Mouse (Mus musculus): Measurements from ENCODE around the gene Fam71e1. TPM values are rescaled to one million over a fixed set of nuclear protein-coding genes. Genes with fewer than 3 reads are reported as not detected.

Gene Fam71e1
- polyA plus RNA-seq, 1 experiment from 2014 or later: 8.2 TPM

DNA sequence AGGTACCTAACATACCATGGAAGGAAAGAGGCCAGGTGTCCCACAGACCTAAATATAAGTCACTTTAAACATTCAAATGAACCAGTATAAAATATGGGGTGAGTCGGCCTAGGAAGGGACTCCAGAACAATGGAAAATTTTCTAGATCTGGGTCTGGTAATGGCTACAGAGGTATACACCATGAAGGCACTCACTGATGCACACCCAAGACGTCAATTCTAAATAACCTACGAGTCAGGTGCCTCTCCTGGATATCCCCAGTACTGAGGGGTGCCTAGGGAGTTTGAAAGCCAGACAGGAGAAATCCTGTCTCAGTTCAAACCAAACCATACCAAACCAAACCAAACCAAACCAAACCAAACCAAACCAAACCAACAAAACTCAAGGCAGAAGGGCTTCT is 34.1 kb downstream of the Fam71e1 start:
- 79% methylated on average over 3 of the region's 3 CpGs for WGBS
- Histone ChIP-seq H3K9me3 (replicated peaks; ENCODE audit: control insufficient read depth, low read length) (no peaks in the 10 kb centered on the region), H3K36me3 (ENCODE audit: control insufficient read depth, insufficient read depth, low read length) (peaks cover 4% of the 10 kb centered on the region; the same call in 1 of the 2 replicates), H3K4me3 (replicated peaks; ENCODE audit: low read length) (no peak overlapping the region), H3K27ac (ENCODE audit: low read length) (no peak overlapping the region), H3K4me1 (ENCODE audit: control insufficient read depth, insufficient read depth, low read length) (peaks cover 2% of the 10 kb centered on the region; the same call in 1 of the 2 replicates), H3K27me3 (ENCODE audit: control insufficient read depth, insufficient read depth, low read length) (no peaks in the 10 kb centered on the region), H3K4me2 (ENCODE audit: low read depth, low read length) (no peak overlapping the region), H3K9ac (ENCODE audit: low read length) (no peak overlapping the region)
- no peak for ATAC-seq (ENCODE audit: insufficient read depth, low FRiP score)

DNA sequence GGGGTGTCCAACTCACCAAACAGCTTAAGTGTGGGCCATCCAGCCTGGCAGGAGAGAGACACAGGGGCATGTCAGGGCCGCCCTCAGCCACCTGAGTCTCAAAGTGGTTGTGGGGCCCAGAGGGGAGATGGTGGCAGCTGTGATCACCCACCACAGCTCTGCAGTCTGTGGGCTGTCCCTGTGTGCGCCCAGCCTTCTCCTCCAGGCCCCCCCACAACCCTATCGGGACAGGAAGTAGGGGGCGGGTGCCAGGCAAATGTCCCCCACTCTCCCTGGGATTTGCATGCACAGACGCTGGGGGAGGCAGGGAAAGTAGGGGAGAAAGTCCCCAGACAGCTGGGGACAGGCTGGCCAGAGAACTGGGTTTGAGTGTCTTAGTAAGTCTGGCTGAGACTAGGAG is 34.8 kb downstream of the Fam71e1 start:
- Histone ChIP-seq H3K27me3 (ENCODE audit: control insufficient read depth, insufficient read depth, low read length) (no peaks in the 10 kb centered on the region), H3K9me3 (replicated peaks; ENCODE audit: control insufficient read depth, low read length) (no peaks in the 10 kb centered on the region), H3K4me2 (ENCODE audit: low read depth, low read length) (no peak overlapping the region), H3K4me3 (replicated peaks; ENCODE audit: low read length) (no peak overlapping the region), H3K4me1 (ENCODE audit: control insufficient read depth, insufficient read depth, low read length) (no peaks in the 10 kb centered on the region), H3K36me3 (ENCODE audit: control insufficient read depth, insufficient read depth, low read length) (peaks cover 8% of the 10 kb centered on the region), H3K27ac (ENCODE audit: low read length) (no peak overlapping the region), H3K9ac (ENCODE audit: low read length) (no peak overlapping the region)
- no peak for ATAC-seq (ENCODE audit: insufficient read depth, low FRiP score)
- 34% methylated on average over 4 of the region's 5 CpGs for WGBS

DNA sequence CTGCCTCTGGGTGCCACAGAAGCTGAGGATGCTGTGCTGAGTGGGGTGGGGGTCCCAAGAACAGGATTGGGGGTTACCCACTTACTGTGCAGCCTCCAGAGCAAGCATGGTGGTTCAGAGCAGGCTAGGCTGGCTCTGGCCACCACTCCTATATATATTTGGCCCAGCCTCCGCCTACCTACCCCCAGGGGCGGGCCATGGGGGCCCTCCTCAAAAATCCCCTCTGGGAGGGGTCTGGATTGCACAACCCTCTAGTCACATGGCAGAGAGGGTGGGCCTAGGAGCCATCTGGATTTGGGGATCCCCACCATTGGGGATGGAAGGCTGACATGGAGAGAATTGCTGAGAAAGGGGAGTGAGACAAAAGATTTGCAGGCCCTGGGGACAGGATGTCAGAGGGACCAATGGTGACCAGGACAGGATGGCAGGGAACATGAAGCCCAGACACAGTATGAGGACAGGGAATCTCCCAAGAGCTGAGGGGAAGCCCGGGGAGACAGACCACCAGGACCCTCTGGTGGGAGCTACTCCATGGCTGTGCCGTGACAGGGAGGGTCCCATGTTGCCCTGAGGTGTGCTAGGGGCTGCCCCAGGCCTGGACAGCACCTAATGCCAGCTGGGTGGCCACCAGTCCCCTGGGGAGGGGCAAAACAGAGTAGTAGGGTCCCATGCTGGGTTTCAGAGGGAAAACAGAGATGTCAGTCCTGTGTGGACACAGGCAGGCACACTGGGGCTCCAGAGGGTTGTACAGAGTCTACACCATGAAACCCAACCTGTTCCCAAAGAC is 35.8 kb downstream of the Fam71e1 start, which contains the start of gene Spib:
Spib (minus strand) TSS at position 126 of the 787 bp plus-strand sequence.
- Histone ChIP-seq H3K36me3 (ENCODE audit: control insufficient read depth, insufficient read depth, low read length) (peaks cover 14% of the 10 kb centered on the region), H3K27ac (ENCODE audit: low read length) (no peak within 1 kb of the TSS), H3K9ac (ENCODE audit: low read length) (no peak within 1 kb of the TSS; the same call in 1 of the 2 replicates), H3K9me3 (replicated peaks; ENCODE audit: control insufficient read depth, low read length) (no peaks in the 10 kb centered on the region), H3K4me1 (ENCODE audit: control insufficient read depth, insufficient read depth, low read length) (no peaks in the 10 kb centered on the region), H3K4me3 (replicated peaks; ENCODE audit: low read length) (no peak within 1 kb of the TSS), H3K27me3 (ENCODE audit: control insufficient read depth, insufficient read depth, low read length) (no peaks in the 10 kb centered on the region), H3K4me2 (ENCODE audit: low read depth, low read length) (no peak within 1 kb of the TSS)
- ATAC-seq (ENCODE audit: insufficient read depth, low FRiP score): no peak
- 79% methylated on average over 4 of the region's 4 CpGs for WGBS

DNA sequence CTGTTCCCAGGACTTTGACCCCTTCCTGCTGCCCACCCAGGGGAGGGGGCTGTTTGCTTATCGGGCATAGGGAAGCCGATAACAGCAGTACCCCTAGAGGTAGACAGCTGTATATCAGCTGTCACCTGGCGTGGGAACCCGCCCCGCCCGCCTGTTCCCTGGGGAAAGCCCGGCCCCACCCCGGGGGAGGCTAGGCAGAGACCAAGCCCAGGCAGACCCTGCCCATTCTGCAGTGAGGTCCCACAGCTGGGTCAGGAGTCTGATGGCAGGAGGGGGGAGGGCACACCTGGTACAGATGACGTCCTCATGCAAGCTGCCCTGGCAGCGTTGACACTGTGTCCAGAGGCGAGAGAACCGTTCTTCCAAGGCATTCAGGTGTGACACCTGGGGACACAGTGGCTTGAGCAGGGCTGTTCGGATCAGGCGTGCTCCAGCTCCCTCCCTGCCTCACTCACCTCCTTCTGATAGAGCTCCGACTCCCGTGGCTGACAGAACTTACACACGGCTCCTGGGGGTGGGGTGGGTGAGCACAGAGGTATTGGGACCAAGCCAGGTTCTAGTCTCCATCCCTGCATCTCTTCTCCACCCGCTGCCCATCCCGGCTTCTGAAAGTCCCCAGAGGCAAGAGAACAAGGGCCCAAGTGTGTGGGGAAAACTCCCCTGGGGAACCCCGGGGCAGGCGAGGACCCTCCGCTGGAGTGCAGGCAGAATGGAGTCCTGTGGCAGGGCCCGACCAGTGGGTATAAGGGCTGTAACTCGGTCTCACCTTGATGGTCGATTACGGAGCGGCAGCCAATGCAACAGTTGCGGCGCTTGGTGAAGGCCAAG is 36.8 kb downstream of the Fam71e1 start:
- Histone ChIP-seq H3K27me3 (ENCODE audit: control insufficient read depth, insufficient read depth, low read length) (no peaks in the 10 kb centered on the region), H3K4me1 (ENCODE audit: control insufficient read depth, insufficient read depth, low read length) (no peaks in the 10 kb centered on the region), H3K9me3 (replicated peaks; ENCODE audit: control insufficient read depth, low read length) (no peaks in the 10 kb centered on the region), H3K4me2 (ENCODE audit: low read depth, low read length) (no peak overlapping the region), H3K36me3 (ENCODE audit: control insufficient read depth, insufficient read depth, low read length) (peaks cover 23% of the 10 kb centered on the region), H3K9ac (ENCODE audit: low read length) (no peak overlapping the region; the same call in 1 of the 2 replicates), H3K4me3 (replicated peaks; ENCODE audit: low read length) (no peak overlapping the region), H3K27ac (ENCODE audit: low read length) (no peak overlapping the region)
- no peak for ATAC-seq (ENCODE audit: insufficient read depth, low FRiP score)
- WGBS: 73% methylated on average over 29 of the region's 29 CpGs

DNA sequence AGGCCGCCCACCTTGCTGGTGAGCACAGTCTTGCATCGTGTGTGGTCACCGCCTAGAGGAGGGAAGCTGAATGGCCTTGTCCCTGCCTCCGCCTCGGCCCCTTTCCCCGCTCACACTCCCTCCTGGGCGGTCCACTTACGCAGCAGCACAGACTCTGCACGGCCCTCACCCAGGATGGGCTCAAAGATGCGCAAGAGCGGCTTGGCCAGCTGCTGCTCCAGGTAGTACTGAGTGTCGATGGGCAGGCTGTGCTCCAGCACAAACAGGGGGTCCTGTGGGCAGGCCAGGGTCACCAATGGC is 37.3 kb downstream of the Fam71e1 start:
- Histone ChIP-seq H3K27ac (ENCODE audit: low read length) (no peak overlapping the region), H3K4me3 (replicated peaks; ENCODE audit: low read length) (no peak overlapping the region), H3K36me3 (ENCODE audit: control insufficient read depth, insufficient read depth, low read length) (peaks cover 26% of the 10 kb centered on the region), H3K27me3 (ENCODE audit: control insufficient read depth, insufficient read depth, low read length) (no peaks in the 10 kb centered on the region), H3K4me2 (ENCODE audit: low read depth, low read length) (no peak overlapping the region), H3K9ac (ENCODE audit: low read length) (no peak overlapping the region), H3K9me3 (replicated peaks; ENCODE audit: control insufficient read depth, low read length) (no peaks in the 10 kb centered on the region), H3K4me1 (ENCODE audit: control insufficient read depth, insufficient read depth, low read length) (no peaks in the 10 kb centered on the region)
- WGBS: 80% methylated on average over 12 of the region's 12 CpGs
- ATAC-seq (ENCODE audit: insufficient read depth, low FRiP score): no peak

DNA sequence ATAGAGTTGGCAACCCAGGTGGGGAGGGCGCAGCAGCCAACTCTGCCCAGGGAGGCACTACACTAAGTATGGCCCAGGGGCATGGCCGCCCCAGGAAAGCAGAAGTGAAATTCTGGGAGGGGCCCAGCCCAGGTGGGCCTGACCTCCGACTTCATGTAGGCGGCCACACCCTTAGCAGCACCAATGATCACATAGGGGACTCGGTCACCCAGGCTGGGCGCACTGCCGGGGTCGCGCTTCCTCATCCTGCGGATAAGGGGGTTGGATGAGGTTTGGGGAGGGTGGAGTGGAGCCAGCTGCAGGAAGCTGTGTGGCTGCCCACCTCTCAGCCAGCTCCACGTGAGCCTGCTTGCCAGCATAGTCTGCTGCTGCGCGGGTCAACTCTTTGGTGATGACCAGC is 37.9 kb downstream of the Fam71e1 start:
- Histone ChIP-seq H3K36me3 (ENCODE audit: control insufficient read depth, insufficient read depth, low read length) (peaks cover 28% of the 10 kb centered on the region), H3K27ac (ENCODE audit: low read length) (no peak overlapping the region), H3K4me1 (ENCODE audit: control insufficient read depth, insufficient read depth, low read length) (no peaks in the 10 kb centered on the region), H3K27me3 (ENCODE audit: control insufficient read depth, insufficient read depth, low read length) (no peaks in the 10 kb centered on the region), H3K9ac (ENCODE audit: low read length) (no peak overlapping the region), H3K4me2 (ENCODE audit: low read depth, low read length) (no peak overlapping the region), H3K9me3 (replicated peaks; ENCODE audit: control insufficient read depth, low read length) (no peaks in the 10 kb centered on the region), H3K4me3 (replicated peaks; ENCODE audit: low read length) (no peak overlapping the region)
- ATAC-seq (ENCODE audit: insufficient read depth, low FRiP score): no peak
- 84% methylated on average over 13 of the region's 13 CpGs for WGBS

DNA sequence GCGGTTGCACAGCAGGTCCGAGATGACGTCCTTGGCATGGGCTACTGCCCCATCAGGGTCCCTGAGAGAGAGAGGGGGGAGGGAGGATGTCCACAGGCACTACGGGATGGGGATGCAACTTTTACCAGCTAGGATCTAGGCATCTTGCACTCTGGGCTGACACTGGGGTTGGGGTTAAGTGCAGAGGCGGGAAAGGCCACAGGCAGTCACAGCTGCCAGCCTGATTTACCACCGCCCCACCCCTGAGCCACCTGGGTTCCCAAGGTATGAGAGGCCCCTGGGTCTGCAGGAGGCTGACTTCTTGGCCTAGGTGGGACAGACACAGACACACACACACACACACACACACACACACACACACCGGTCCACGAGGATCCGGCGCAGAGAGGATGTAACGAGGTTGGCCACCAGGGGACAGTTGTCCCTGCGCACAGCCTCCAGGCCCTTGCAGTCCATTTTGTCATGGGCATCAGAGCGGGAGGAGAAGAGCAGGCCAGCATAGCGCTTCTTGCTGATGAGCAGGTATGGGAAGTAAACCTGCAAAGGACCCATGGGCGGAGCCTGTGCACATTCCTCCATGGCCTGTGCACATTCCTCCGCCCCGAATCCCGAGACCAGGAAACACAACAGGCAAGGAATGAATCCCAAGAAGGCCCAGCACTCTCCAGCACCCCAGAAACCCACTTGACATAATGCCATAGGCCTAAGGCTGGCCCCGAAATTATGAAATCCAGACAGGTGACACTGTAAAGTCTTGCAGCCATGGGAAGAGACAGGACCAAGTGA is 38.5 kb downstream of the Fam71e1 start:
- ATAC-seq (ENCODE audit: insufficient read depth, low FRiP score): no peak
- H3K4me2 ChIP-seq (ENCODE audit: low read depth, low read length): no peak overlapping the region
- H3K4me1 ChIP-seq (ENCODE audit: control insufficient read depth, insufficient read depth, low read length): no peaks in the 10 kb centered on the region
- 85% methylated on average over 19 of the region's 19 CpGs for WGBS
- H3K27ac ChIP-seq (ENCODE audit: low read length): no peak overlapping the region
- H3K9me3 ChIP-seq (replicated peaks; ENCODE audit: control insufficient read depth, low read length): no peaks in the 10 kb centered on the region
- no peak overlapping the region for H3K9ac ChIP-seq (ENCODE audit: low read length)
- H3K27me3 ChIP-seq (ENCODE audit: control insufficient read depth, insufficient read depth, low read length): no peaks in the 10 kb centered on the region
- no peak overlapping the region for H3K4me3 ChIP-seq (replicated peaks; ENCODE audit: low read length)
- peaks cover 28% of the 10 kb centered on the region for H3K36me3 ChIP-seq (ENCODE audit: control insufficient read depth, insufficient read depth, low read length)

DNA sequence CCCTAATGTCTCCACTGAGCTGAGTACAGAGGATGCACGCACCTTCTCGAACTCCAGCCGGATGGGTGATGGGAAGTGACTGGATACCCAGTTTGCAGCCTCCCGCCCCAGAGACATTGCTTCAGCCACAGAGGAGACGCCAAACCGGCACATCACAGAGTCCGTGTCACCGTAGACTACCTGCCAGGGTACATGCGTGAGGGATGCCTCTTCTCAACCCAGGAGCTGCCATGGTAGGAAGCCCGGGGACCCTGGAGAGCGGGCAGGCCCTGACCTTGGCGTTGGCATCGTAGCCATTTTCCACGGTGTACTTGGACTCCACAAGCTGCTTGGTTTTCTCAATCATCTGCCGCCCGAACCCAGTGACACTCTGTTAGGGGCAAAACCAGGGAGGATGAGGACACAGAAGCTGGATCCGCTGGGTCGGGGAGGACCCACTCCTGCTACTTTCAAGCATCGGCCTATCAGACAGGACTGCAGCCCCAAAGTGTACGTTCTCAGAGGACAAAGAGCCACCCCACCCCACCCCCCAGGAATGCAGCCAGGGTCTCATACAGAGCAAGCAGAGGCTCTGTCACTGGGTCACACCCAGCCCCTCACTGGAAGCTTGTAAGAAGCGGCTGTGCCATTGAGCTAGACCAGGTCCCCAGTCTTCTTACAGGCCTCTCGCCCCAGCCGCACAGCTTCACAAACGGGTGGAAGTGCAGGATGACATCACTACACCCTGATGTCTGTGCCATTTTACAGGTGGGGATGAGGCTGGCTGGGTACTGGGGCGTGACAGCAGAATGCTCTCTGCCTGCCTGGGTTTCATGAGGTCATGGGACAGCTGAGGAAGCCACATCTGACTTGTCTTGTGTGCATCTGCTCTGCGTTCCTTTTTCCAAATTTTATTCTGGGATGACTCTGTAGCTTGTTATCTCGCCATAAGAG is 39.5 kb downstream of the Fam71e1 start:
- Histone ChIP-seq H3K27ac (ENCODE audit: low read length) (no peak overlapping the region), H3K4me3 (replicated peaks; ENCODE audit: low read length) (no peak overlapping the region), H3K27me3 (ENCODE audit: control insufficient read depth, insufficient read depth, low read length) (no peaks in the 10 kb centered on the region), H3K4me2 (ENCODE audit: low read depth, low read length) (no peak overlapping the region), H3K9me3 (replicated peaks; ENCODE audit: control insufficient read depth, low read length) (no peaks in the 10 kb centered on the region), H3K9ac (ENCODE audit: low read length) (no peak overlapping the region), H3K36me3 (ENCODE audit: control insufficient read depth, insufficient read depth, low read length) (peaks cover 32% of the 10 kb centered on the region), H3K4me1 (ENCODE audit: control insufficient read depth, insufficient read depth, low read length) (no peaks in the 10 kb centered on the region)
- no peak for ATAC-seq (ENCODE audit: insufficient read depth, low FRiP score)
- WGBS: 91% methylated on average over 27 of the region's 27 CpGs

Data from stomach, embryonic 16.5 days (tissue).